Mouse (Mus musculus): Measurements from ENCODE around the gene Sfxn5. TPM values are rescaled to one million over a fixed set of nuclear protein-coding genes. Genes with fewer than 3 reads are reported as not detected.

The Sfxn5 gene
- total RNA-seq, 2 experiments from 2014 or later: 6.9 TPM

Small RNA genes lying within 50 kb of the gene (microRNA-seq; reads per million reads assigned to microRNA genes)
- gene Mir705: 0 reads per million in 2 experiments

Other genes with a start within 250 kb of the Sfxn5 start
- gene Spr, start 195.7 kb downstream of the Sfxn5 start, total RNA-seq (2021): 10 to 100 TPM; 45.2 to 45.4 TPM
- gene Emx1, start 146.0 kb downstream of the Sfxn5 start, total RNA-seq (2021): not detected
- 10 to 100 TPM; 20.2 to 26.7 TPM for gene Rab11fip5, start 41.2 kb upstream of the Sfxn5 start, total RNA-seq (2021)
- not detected for gene Noto, start 90.5 kb upstream of the Sfxn5 start, total RNA-seq (2021)
- 1 to 10 TPM; 6.8 TPM for gene Smyd5, start 98.6 kb upstream of the Sfxn5 start, total RNA-seq (2021)
- gene Cct7, start 118.1 kb upstream of the Sfxn5 start, total RNA-seq (2021): 100 to 1,000 TPM; 107 to 117 TPM
- 10 to 100 TPM in 1 of 2 experiments, 1 to 10 TPM in 1; 9.6 to 11.0 TPM for gene Pradc1, start 118.5 kb upstream of the Sfxn5 start, total RNA-seq (2021)
- under 1 TPM in 1 of 2 experiments, not detected in 1; 0.03 TPM for gene Fbxo41, start 169.6 kb upstream of the Sfxn5 start, total RNA-seq (2021)
- not detected for gene Egr4, start 180.2 kb upstream of the Sfxn5 start, total RNA-seq (2021)